Mouse (Mus musculus) forebrain, embryonic 14.5 days (tissue): ENCODE measurements at regions not wholly inside any gene's neighbourhood (a gene's known extent, or its start where the extent isn't known, plus 50 kb on each side); places are given as distances from the start of the nearest gene placed in this dataset.

ENCODE experiments used
- ATAC-seq: fragments of 200-750 bp; cut with Nextera tagmentation; 2 replicates; pipeline ENCODE4 v1.8.0; 2017; ENCODE audit warnings: mild to moderate bottlenecking, moderate library complexity
- DNase-seq: peaks from one replicate; pipeline ENCODE4 v3.0.0-alpha.2; 2015; ENCODE audit warnings: low spot score
- H3K27ac ChIP-seq: fragments of 300-500 bp; sonication (generic); 2 replicates; pipeline ENCODE4 v1.5.1; 2014; ENCODE audit warnings: low read depth, mild to moderate bottlenecking, control low read depth, low read length, moderate library complexity
- H3K27me3 ChIP-seq: fragments of 300-500 bp; sonication (generic); replicated peaks from 2 replicates; pipeline ENCODE4 v1.6.1; 2014; ENCODE audit warnings: low read length, control low read depth, mixed read lengths; ENCODE audit not compliant: control insufficient read depth, insufficient read depth
- H3K36me3 ChIP-seq: fragments of 300-500 bp; sonication (generic); 2 replicates; pipeline ENCODE4 v1.6.1; 2014; ENCODE audit warnings: low read length, control low read depth; ENCODE audit not compliant: control insufficient read depth, insufficient read depth
- H3K4me1 ChIP-seq: fragments of 300-500 bp; sonication (generic); 2 replicates; pipeline ENCODE4 v1.6.1; 2014; ENCODE audit warnings: antibody characterized with exemption, low read length, control low read depth; ENCODE audit not compliant: control insufficient read depth, insufficient read depth
- H3K4me2 ChIP-seq: fragments of 300-500 bp; sonication (generic); 2 replicates; pipeline ENCODE4 v1.6.1; 2014; ENCODE audit warnings: mild to moderate bottlenecking, control low read depth, low read length
- H3K4me3 ChIP-seq: fragments of 300-500 bp; sonication (generic); 2 replicates; pipeline ENCODE4 v1.5.1; 2014; ENCODE audit warnings: low read depth, low read length, control low read depth
- H3K9ac ChIP-seq: fragments of 300-500 bp; sonication (generic); 2 replicates; pipeline ENCODE4 v1.6.1; 2014; ENCODE audit warnings: mild to moderate bottlenecking, low read length, control low read depth, moderate library complexity
- H3K9me3 ChIP-seq: fragments of 300-500 bp; sonication (generic); replicated peaks from 2 replicates; pipeline ENCODE4 v1.6.1; 2016; ENCODE audit warnings: low read length, control low read depth, mixed read lengths; ENCODE audit not compliant: control insufficient read depth
- WGBS: fragments of 180-500 bp; shearing (Covaris S2); extraction: QIAGEN DNeasy Blood & Tissue Kit; methylation state at CpG from one replicate; pipeline ENCODE4 v1.1.7; 2014; 5-methylcytosine and 5-hydroxymethylcytosine counted together

DNA sequence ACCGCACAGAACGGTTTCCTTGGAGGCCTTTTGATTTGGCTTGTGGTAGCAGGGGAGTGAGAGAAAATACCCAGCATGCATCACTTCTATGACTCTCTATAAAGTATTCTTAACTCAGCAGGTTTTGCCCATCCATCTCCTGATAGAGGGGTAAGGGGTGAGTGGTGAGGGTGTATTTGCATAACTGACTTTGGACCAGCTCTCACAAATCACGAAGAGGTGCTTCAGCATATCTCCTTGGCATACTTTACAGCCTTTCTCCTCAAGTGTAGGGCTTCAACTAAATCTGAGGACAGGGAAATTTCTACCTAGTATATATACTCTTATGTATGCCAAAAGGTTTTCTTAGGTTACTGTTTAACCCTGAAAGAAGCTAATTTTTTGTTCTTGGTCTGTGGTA is 273.4 kb downstream of the Tdrd3 start:
- H3K4me2 ChIP-seq = no peak overlapping the region
- ATAC-seq (no peak), DNase-seq (no peak)
- no peaks in the 10 kb centered on the region for H3K9me3 ChIP-seq
- no peak overlapping the region for H3K9ac ChIP-seq
- H3K36me3 ChIP-seq = no peaks in the 10 kb centered on the region
- H3K27ac ChIP-seq = no peak overlapping the region
- H3K4me3 ChIP-seq = no peak overlapping the region
- no peaks in the 10 kb centered on the region for H3K4me1 ChIP-seq
- H3K27me3 ChIP-seq = no peaks in the 10 kb centered on the region
- WGBS = 87% methylated on average over 3 of the region's 3 CpGs

GRCm38 (mm10) chr14:87736456-87736855 is 320.0 kb downstream of the Tdrd3 start:
- Histone ChIP-seq H3K4me1 (no peaks in the 10 kb centered on the region), H3K27me3 (no peaks in the 10 kb centered on the region), H3K36me3 (no peaks in the 10 kb centered on the region), H3K4me2 (no peak overlapping the region), H3K27ac (no peak overlapping the region), H3K9ac (no peak overlapping the region), H3K4me3 (no peak overlapping the region), H3K9me3 (no peaks in the 10 kb centered on the region)
- ATAC-seq = no peak
- WGBS = 76% methylated on average over 1 of the region's 1 CpGs
- DNase-seq = no peak

GRCm38 (mm10) chr14:87745524-87745923 is 329.1 kb downstream of the Tdrd3 start:
- H3K4me2 ChIP-seq = no peak overlapping the region
- no peak overlapping the region for H3K4me3 ChIP-seq
- no peaks in the 10 kb centered on the region for H3K27me3 ChIP-seq
- H3K4me1 ChIP-seq = peaks cover 4% of the 10 kb centered on the region; the same call in 1 of the 2 replicates
- H3K36me3 ChIP-seq = no peaks in the 10 kb centered on the region
- 19% methylated on average over 8 of the region's 8 CpGs for WGBS
- no peaks in the 10 kb centered on the region for H3K9me3 ChIP-seq
- DNase-seq (peak; percentile 33), ATAC-seq (peak; percentile 62)
- H3K27ac ChIP-seq = no peak overlapping the region
- H3K9ac ChIP-seq = no peak overlapping the region

DNA sequence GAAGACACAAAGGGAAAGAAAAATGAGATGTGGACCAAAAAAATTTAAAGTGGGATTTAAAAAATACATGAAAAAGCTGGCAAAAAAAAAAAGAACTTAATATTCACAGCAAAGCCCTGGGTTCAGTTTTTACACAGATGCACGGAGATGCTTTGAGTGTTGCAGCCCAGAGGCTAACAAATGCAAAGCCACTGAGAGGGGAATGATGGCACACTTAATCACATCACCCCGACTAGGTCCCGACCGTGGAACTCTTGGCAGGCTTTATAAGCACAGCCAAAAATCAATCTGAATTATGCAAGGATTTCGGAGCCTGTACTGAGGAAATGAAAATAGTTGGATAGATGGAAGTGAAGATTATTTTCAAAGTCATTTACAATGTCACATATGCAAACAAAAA is 329.6 kb downstream of the Tdrd3 start:
- DNase-seq (peak; percentile 22), ATAC-seq (no peak)
- Histone ChIP-seq H3K4me1 (peaks cover 4% of the 10 kb centered on the region; the same call in 1 of the 2 replicates), H3K9me3 (no peaks in the 10 kb centered on the region), H3K27me3 (no peaks in the 10 kb centered on the region), H3K4me2 (no peak overlapping the region), H3K36me3 (no peaks in the 10 kb centered on the region), H3K4me3 (no peak overlapping the region), H3K27ac (no peak overlapping the region), H3K9ac (no peak overlapping the region)
- 37% methylated on average over 5 of the region's 5 CpGs for WGBS

GRCm38 (mm10) chr14:87749068-87749467 is 332.6 kb downstream of the Tdrd3 start:
- Histone ChIP-seq H3K4me2 (no peak overlapping the region), H3K4me3 (no peak overlapping the region), H3K36me3 (no peaks in the 10 kb centered on the region), H3K9ac (no peak overlapping the region), H3K4me1 (peaks cover 4% of the 10 kb centered on the region; the same call in 1 of the 2 replicates), H3K27ac (no peak overlapping the region), H3K9me3 (no peaks in the 10 kb centered on the region), H3K27me3 (no peaks in the 10 kb centered on the region)
- ATAC-seq (peak; percentile 64), DNase-seq (peak; percentile 67)
- 3% methylated on average over 3 of the region's 3 CpGs for WGBS

- Histone ChIP-seq H3K27ac (no peak overlapping the region), H3K27me3 (no peaks in the 10 kb centered on the region), H3K9me3 (no peaks in the 10 kb centered on the region), H3K4me3 (no peak overlapping the region), H3K4me1 (peaks cover 4% of the 10 kb centered on the region; the same call in 1 of the 2 replicates), H3K4me2 (no peak overlapping the region), H3K9ac (no peak overlapping the region), H3K36me3 (no peaks in the 10 kb centered on the region)
- DNase-seq = peak; percentile 39
- ATAC-seq = 0 out of 2 replicates have a peak, but pooled peaks have one; percentile 27
Observed at GRCm38 (mm10) chr14:87749762-87750161, 333.3 kb downstream of the Tdrd3 start.

DNA sequence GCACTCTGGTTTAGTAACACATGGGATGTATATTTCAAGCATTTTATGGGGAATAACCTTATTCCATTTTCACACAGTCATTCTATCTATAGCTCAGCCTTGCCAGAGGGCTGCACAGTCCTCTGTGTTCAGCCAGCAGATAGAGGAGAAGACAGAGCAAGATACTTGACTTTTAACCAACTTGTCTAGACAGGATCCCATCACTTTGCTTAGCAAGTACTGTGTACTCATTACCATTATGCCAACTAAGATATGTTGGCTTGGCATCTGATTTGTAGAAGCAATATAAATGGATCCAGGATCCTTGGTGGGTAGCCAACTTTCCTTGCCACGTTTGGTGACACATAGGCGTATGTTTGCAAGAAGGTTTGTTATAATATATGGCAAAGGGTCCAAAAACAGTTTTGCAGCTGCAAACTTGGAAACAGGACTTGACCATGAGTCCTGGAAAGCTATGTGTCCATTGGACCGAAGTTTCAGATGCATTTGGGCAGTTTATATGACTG is 334.3 kb downstream of the Tdrd3 start:
- 76% methylated on average over 3 of the region's 3 CpGs for WGBS
- Histone ChIP-seq H3K4me1 (peaks cover 4% of the 10 kb centered on the region; the same call in 1 of the 2 replicates), H3K9ac (no peak overlapping the region), H3K27me3 (no peaks in the 10 kb centered on the region), H3K9me3 (no peaks in the 10 kb centered on the region), H3K4me2 (no peak overlapping the region), H3K36me3 (no peaks in the 10 kb centered on the region), H3K27ac (no peak overlapping the region), H3K4me3 (no peak overlapping the region)
- DNase-seq (peak; percentile 62), ATAC-seq (peak; percentile 30; the same call in 1 of the 2 replicates)

- Histone ChIP-seq H3K27me3 (no peaks in the 10 kb centered on the region), H3K4me1 (no peaks in the 10 kb centered on the region), H3K9me3 (no peaks in the 10 kb centered on the region), H3K27ac (no peak overlapping the region), H3K36me3 (no peaks in the 10 kb centered on the region), H3K9ac (no peak overlapping the region), H3K4me2 (no peak overlapping the region), H3K4me3 (no peak overlapping the region)
- 56% methylated on average over 4 of the region's 4 CpGs for WGBS
- peak; percentile 31 for DNase-seq
- ATAC-seq = no peak
Observed at GRCm38 (mm10) chr14:87754744-87755143, 338.3 kb downstream of the Tdrd3 start.

GRCm38 (mm10) chr14:87775332-87775890 is 359.0 kb downstream of the Tdrd3 start:
- H3K36me3 ChIP-seq = no peaks in the 10 kb centered on the region
- H3K4me2 ChIP-seq = no peak overlapping the region
- H3K4me3 ChIP-seq = no peak overlapping the region
- no peaks in the 10 kb centered on the region for H3K9me3 ChIP-seq
- H3K27ac ChIP-seq = no peak overlapping the region
- no peaks in the 10 kb centered on the region for H3K27me3 ChIP-seq
- DNase-seq (peak; percentile 33), ATAC-seq (no peak)
- H3K9ac ChIP-seq = no peak overlapping the region
- H3K4me1 ChIP-seq = no peaks in the 10 kb centered on the region
